Mouse (Mus musculus) heart, embryonic 14.5 days (tissue): ENCODE results near the gene Chrm1. TPM values are rescaled to one million over a fixed set of nuclear protein-coding genes. Genes with fewer than 3 reads are reported as not detected.

Experiments used
- ATAC-seq: fragments of 200-750 bp; cut with Nextera tagmentation; 2 replicates; pipeline ENCODE4 v1.8.0; 2017; ENCODE audit warnings: low read depth, moderate TSS enrichment; ENCODE audit not compliant: insufficient number of reproducible peaks, insufficient read depth, low FRiP score
- H3K27ac ChIP-seq, 2 experiments: fragments of 200-500 bp in 1 of 2; fragments of 300-500 bp in 1 of 2; sonication (generic) in 1 of 2; replicated peaks in 1 of 2; 2 replicates each; pipeline ENCODE4 v1.5.1; 2012 to 2014; ENCODE audit warnings: low read depth in 2 of 2, low read length in 2 of 2, control low read depth in 1 of 2, mild to moderate bottlenecking in 1 of 2, mixed read lengths in 1 of 2; ENCODE audit not compliant: control insufficient read depth in 1 of 2, insufficient read depth in 1 of 2
- H3K27me3 ChIP-seq: fragments of 300-500 bp; sonication (generic); 2 replicates; pipeline ENCODE4 v1.6.1; 2014; ENCODE audit warnings: mild to moderate bottlenecking, low read length, control low read depth; ENCODE audit not compliant: control insufficient read depth, insufficient read depth
- H3K36me3 ChIP-seq: fragments of 300-500 bp; sonication (generic); 2 replicates; pipeline ENCODE4 v1.6.1; 2014; ENCODE audit warnings: mild to moderate bottlenecking, control low read depth, low read length, mixed read lengths; ENCODE audit not compliant: control insufficient read depth, insufficient read depth
- H3K4me1 ChIP-seq, 2 experiments: fragments of 200-500 bp in 1 of 2; fragments of 300-500 bp in 1 of 2; sonication (generic) in 1 of 2; 2 replicates each; pipeline ENCODE4 v1.6.1; 2012 to 2014; ENCODE audit warnings: low read length in 2 of 2, control low read depth in 1 of 2, mixed read lengths in 1 of 2; ENCODE audit not compliant: control insufficient read depth in 2 of 2, insufficient read depth in 2 of 2
- H3K4me2 ChIP-seq: fragments of 300-500 bp; sonication (generic); 2 replicates; pipeline ENCODE4 v1.6.1; 2014; ENCODE audit warnings: mild to moderate bottlenecking, low read length
- H3K4me3 ChIP-seq, 2 experiments: fragments of 200-500 bp in 1 of 2; fragments of 300-500 bp in 1 of 2; sonication (generic) in 1 of 2; 2 replicates each; pipeline ENCODE4 v1.5.1; 2012 to 2014; ENCODE audit warnings: low read length in 2 of 2, mild to moderate bottlenecking in 2 of 2, control low read depth in 1 of 2, low read depth in 1 of 2, moderate library complexity in 1 of 2; ENCODE audit not compliant: control insufficient read depth in 1 of 2, insufficient read depth in 1 of 2
- H3K9ac ChIP-seq: fragments of 300-500 bp; sonication (generic); 2 replicates; pipeline ENCODE4 v1.6.1; 2014; ENCODE audit warnings: mild to moderate bottlenecking, low read length
- H3K9me3 ChIP-seq: fragments of 300-500 bp; sonication (generic); 2 replicates; pipeline ENCODE4 v1.6.1; 2016; ENCODE audit warnings: low read length, control low read depth; ENCODE audit not compliant: control insufficient read depth
- WGBS: fragments of 180-500 bp; shearing (Covaris S2); extraction: QIAGEN DNeasy Blood & Tissue Kit; methylation state at CpG from one replicate; pipeline ENCODE4 v1.1.7; 2014; 5-methylcytosine and 5-hydroxymethylcytosine counted together
- polyA plus RNA-seq: library from polyadenylated mRNA; unstranded; fragments of >200 nt; fragmentation: Nextera tagmentation; extraction: Ambion mirVana; gene quantifications from 2 replicates; pipeline ENCODE4 v1.2.1, GENCODE M21; 2014

The Chrm1 gene
- polyA plus RNA-seq, 1 experiment from 2014 or later = 0.12 TPM

- peaks cover 51% of the 10 kb centered on the region for H3K36me3 ChIP-seq
- H3K9ac ChIP-seq = no peak overlapping the region
- peaks cover 0 to 13% of the 10 kb centered on the region in 2 experiments; a peak in 3 of 4 replicates for H3K4me1 ChIP-seq
- no peak overlapping the region for H3K4me2 ChIP-seq
- no peaks in the 10 kb centered on the region for H3K9me3 ChIP-seq
- no peak overlapping the region for H3K27ac ChIP-seq
- no peak overlapping the region for H3K4me3 ChIP-seq
- ATAC-seq = no peak
- no peaks in the 10 kb centered on the region for H3K27me3 ChIP-seq
- WGBS = 81% methylated on average over 7 of the region's 7 CpGs
Measured at GRCm38 (mm10) chr19:8706132-8706667, 42.6 kb downstream of the Chrm1 start.

GRCm38 (mm10) chr19:8706930-8707329, 43.3 kb downstream of the Chrm1 start:
- Histone ChIP-seq H3K27me3 (no peaks in the 10 kb centered on the region), H3K9ac (no peak overlapping the region), H3K9me3 (no peaks in the 10 kb centered on the region), H3K4me1 (peaks cover 3 to 20% of the 10 kb centered on the region in 2 experiments), H3K4me3 (no peak overlapping the region), H3K27ac (no peak overlapping the region), H3K36me3 (peaks cover 58% of the 10 kb centered on the region), H3K4me2 (no peak overlapping the region)
- WGBS = 91% methylated on average over 7 of the region's 7 CpGs
- no peak for ATAC-seq

GRCm38 (mm10) chr19:8708954-8709353, 45.4 kb downstream of the Chrm1 start:
- ATAC-seq = no peak
- peaks cover 5 to 28% of the 10 kb centered on the region in 2 experiments for H3K4me1 ChIP-seq
- H3K9me3 ChIP-seq = no peaks in the 10 kb centered on the region
- no peak overlapping the region for H3K4me2 ChIP-seq
- peaks cover 64% of the 10 kb centered on the region for H3K36me3 ChIP-seq
- WGBS = 87% methylated on average over 8 of the region's 8 CpGs
- no peak overlapping the region for H3K4me3 ChIP-seq
- H3K27ac ChIP-seq = no peak overlapping the region
- H3K27me3 ChIP-seq = no peaks in the 10 kb centered on the region
- no peak overlapping the region for H3K9ac ChIP-seq

- ATAC-seq = no peak
- Histone ChIP-seq H3K4me3 (no peak overlapping the region), H3K9ac (peak overlapping the region; percentile 50; the same call in 1 of the 2 replicates), H3K4me1 (peaks cover 7 to 32% of the 10 kb centered on the region in 2 experiments), H3K27ac (peak overlapping the region in 1 of 2 experiments; percentile 21; a peak in 1 of 4 replicates), H3K27me3 (no peaks in the 10 kb centered on the region), H3K4me2 (no peak overlapping the region), H3K36me3 (peaks cover 64% of the 10 kb centered on the region), H3K9me3 (no peaks in the 10 kb centered on the region)
- 95% methylated on average over 2 of the region's 2 CpGs for WGBS
Measured at GRCm38 (mm10) chr19:8710057-8710456, 46.5 kb downstream of the Chrm1 start.

- ATAC-seq = no peak
- Histone ChIP-seq H3K36me3 (peaks cover 60% of the 10 kb centered on the region), H3K4me2 (peak overlapping the region; percentile 81), H3K27me3 (no peaks in the 10 kb centered on the region), H3K9me3 (no peaks in the 10 kb centered on the region), H3K4me3 (peak overlapping the region in 1 of 2 experiments; percentile 89; a peak in 3 of 4 replicates), H3K4me1 (peaks cover 7 to 32% of the 10 kb centered on the region in 2 experiments), H3K9ac (peak overlapping the region; percentile 91), H3K27ac (0 out of 4 replicates have a peak overlapping the region, but pooled peaks of 1 of the 2 experiments have one; percentile 24)
- 65% methylated on average over 4 of the region's 4 CpGs for WGBS
Measured at GRCm38 (mm10) chr19:8711506-8711905, 47.9 kb downstream of the Chrm1 start.

GRCm38 (mm10) chr19:8711949-8712869, 48.6 kb downstream of the Chrm1 start:
- Histone ChIP-seq H3K27me3 (no peaks in the 10 kb centered on the region), H3K36me3 (peaks cover 53% of the 10 kb centered on the region), H3K27ac (peak overlapping the region; percentile 89 to 96), H3K9me3 (no peaks in the 10 kb centered on the region), H3K4me1 (peaks cover 7 to 32% of the 10 kb centered on the region in 2 experiments), H3K4me2 (peak overlapping the region; percentile 81), H3K4me3 (peak overlapping the region; percentile 78 to 89), H3K9ac (peak overlapping the region; percentile 91)
- 60% methylated on average over 10 of the region's 10 CpGs for WGBS
- no peak for ATAC-seq

- H3K27me3 ChIP-seq = no peaks in the 10 kb centered on the region
- peak; percentile 64 for ATAC-seq
- no peaks in the 10 kb centered on the region for H3K9me3 ChIP-seq
- H3K27ac ChIP-seq = peak overlapping the region; percentile 89 to 96
- peaks cover 7 to 32% of the 10 kb centered on the region in 2 experiments for H3K4me1 ChIP-seq
- H3K4me2 ChIP-seq = peak overlapping the region; percentile 81
- peak overlapping the region; percentile 78 to 89 for H3K4me3 ChIP-seq
- peak overlapping the region; percentile 91 for H3K9ac ChIP-seq
- H3K36me3 ChIP-seq = peaks cover 47% of the 10 kb centered on the region
- under 1% methylated on average over 13 of the region's 13 CpGs for WGBS
Measured at GRCm38 (mm10) chr19:8712870-8713305, 49.3 kb downstream of the Chrm1 start.
